Mouse (Mus musculus) stomach, postnatal 0 days (tissue): ENCODE data around the gene Cox18.

Experiments
- CTCF ChIP-seq: IDR thresholded peaks from 2 replicates; pipeline ENCODE4 v1.5.1; 2016; ENCODE audit warnings: antibody characterized with exemption, low read depth, mild to moderate bottlenecking, moderate library complexity
- EP300 ChIP-seq: optimal IDR thresholded peaks from 2 replicates; pipeline ENCODE3; 2016; ENCODE audit warnings: antibody characterized with exemption

DNA sequence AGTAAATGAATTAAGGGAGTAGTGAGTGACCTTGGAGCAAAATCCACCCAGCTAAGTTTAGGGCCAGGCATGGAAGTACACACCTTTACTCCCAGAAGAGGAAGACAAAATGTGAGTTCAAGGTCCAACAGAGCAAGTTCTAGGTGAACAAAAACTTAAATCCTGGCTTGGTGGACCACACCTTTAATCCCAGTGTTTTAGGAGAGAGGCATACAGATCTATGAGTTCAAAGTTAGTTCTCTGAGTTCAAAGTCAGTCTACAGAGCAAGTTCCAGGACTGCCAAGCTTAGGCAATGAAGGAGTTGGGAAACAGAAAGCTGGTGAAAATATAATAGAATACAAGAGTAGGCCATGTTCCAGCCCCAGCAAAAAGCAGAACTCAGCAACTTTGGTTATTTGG is 23.7 kb upstream of the Cox18 start:
- no peak for TF ChIP-seq CTCF
- TF ChIP-seq EP300, result no peak
